In the genomic region with DNA sequence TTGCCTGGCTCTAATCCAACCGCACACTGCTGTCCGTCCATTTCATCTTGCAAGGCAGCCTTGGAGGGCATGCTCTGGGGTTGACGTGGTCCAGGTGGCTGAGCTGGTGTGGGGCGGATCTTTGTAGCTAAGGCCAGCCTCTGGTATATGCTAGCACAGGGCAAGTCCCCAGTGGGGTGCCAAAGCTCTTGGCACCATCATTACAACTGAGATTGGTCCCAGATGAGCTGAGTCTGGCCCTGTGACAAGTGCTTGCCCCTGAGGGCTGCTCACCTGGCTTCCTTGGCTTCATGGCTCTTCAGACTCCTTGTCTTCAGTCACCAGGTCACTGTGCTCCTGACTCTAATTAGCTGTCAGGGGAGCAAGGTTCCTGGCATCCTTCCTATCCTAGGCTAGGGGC, we compare ENCODE assay signal across 18 mouse cellular contexts.
DNase-seq lines count a peak whose midpoint lies in the region; ATAC-seq and TF ChIP-seq lines count a peak whose summit lies in the region.
"Had no signal": no experiment of that assay in that cellular context is flagged by ENCODE, and none has a peak within 500 bp of the region (broad histone marks: within the 10 kb centered on the region; RNA-seq: fewer than 3 reads in every experiment).

No protein-coding gene starts in this region.

- no peaks in the 10 kb centered on the region for H3K27me3 ChIP-seq in liver, adult 2 months (ENCODE audit: control insufficient read depth, insufficient read depth, low read length)
- H3K27me3 ChIP-seq in liver, embryonic 11.5 days (replicated peaks; ENCODE audit: control insufficient read depth, insufficient read depth, low read length): no peaks in the 10 kb centered on the region; the same call in 1 of the 2 replicates
- H3K27me3 ChIP-seq: embryonic facial prominence, embryonic 15.5 days; hindbrain, embryonic 15.5 days had no signal

- peak; percentile 71 for DNase-seq in adrenal gland, postnatal 10 days
- DNase-seq in adrenal gland, adult 18-20 months (ENCODE audit: low spot score in 2 of 2): no peak
- DNase-seq in cerebellum, postnatal 25 days: peak; percentile 31 to 47
- DNase-seq in cerebellum, adult 9-10 months: no peak
- DNase-seq in liver, adult 2 months (ENCODE audit: extremely low read depth, low read depth, low spot score): peak; percentile 79
- no peak for DNase-seq in liver, embryonic 11.5 days (ENCODE audit: low spot score)
- peak; percentile 15 for DNase-seq in adrenal gland, postnatal 25 days
- DNase-seq in ovary, postnatal 10 days (ENCODE audit: low spot score): no peak
- DNase-seq: embryo, embryonic 11 days; gastrocnemius, postnatal 36 days; heart, adult 11 months; heart, postnatal 36 days had no signal

- WGBS in liver, adult 2 months: 31% methylated on average over 4 of the region's 4 CpGs
- 87% methylated on average over 4 of the region's 4 CpGs for WGBS in liver, embryonic 11.5 days

- H3K4me2 ChIP-seq in liver, embryonic 11.5 days: no peak overlapping the region
- H3K4me2 ChIP-seq: embryonic facial prominence, embryonic 15.5 days; forebrain, embryonic 15.5 days; heart, embryonic 13.5 days; hindbrain, embryonic 15.5 days had no signal

- TF ChIP-seq POLR2A in liver, adult 2 months (IDR thresholded peaks at IDR 0.05; ENCODE audit: extremely low read depth, insufficient read depth, low read length): no peak

- no peaks in the 10 kb centered on the region for H3K9me3 ChIP-seq in liver, embryonic 11.5 days (ENCODE audit: control insufficient read depth, low read length)
- H3K9me3 ChIP-seq: embryonic facial prominence, embryonic 15.5 days; forebrain, embryonic 15.5 days; hindbrain, embryonic 15.5 days had no signal

- peaks cover 55% of the 10 kb centered on the region for H3K4me1 ChIP-seq in liver, adult 2 months (ENCODE audit: control insufficient read depth, insufficient read depth, low read length)
- peaks cover 3% of the 10 kb centered on the region; the same call in 1 of the 2 replicates for H3K4me1 ChIP-seq in liver, embryonic 11.5 days (replicated peaks; ENCODE audit: control insufficient read depth, insufficient read depth, low read length)

- peak overlapping the region; percentile 55 for H3K9ac ChIP-seq in liver, adult 2 months (ENCODE audit: low read depth, low read length)
- H3K9ac ChIP-seq in liver, embryonic 11.5 days (ENCODE audit: low read depth, low read length): no peak overlapping the region
- H3K9ac ChIP-seq: embryonic facial prominence, embryonic 15.5 days; forebrain, embryonic 15.5 days; heart, embryonic 13.5 days; hindbrain, embryonic 15.5 days had no signal

- no peak for TF ChIP-seq CTCF in liver, adult 2 months (IDR thresholded peaks at IDR 0.05; ENCODE audit: low read depth, low read length)

- no peaks in the 10 kb centered on the region for H3K36me3 ChIP-seq in liver, adult 2 months (ENCODE audit: control insufficient read depth, insufficient read depth, low read length)
- no peaks in the 10 kb centered on the region for H3K36me3 ChIP-seq in liver, embryonic 11.5 days (ENCODE audit: control insufficient read depth, insufficient read depth, low read length)
- H3K36me3 ChIP-seq: embryonic facial prominence, embryonic 15.5 days; forebrain, embryonic 15.5 days; heart, embryonic 13.5 days; hindbrain, embryonic 15.5 days had no signal

- peak overlapping the region; percentile 96 for H3K27ac ChIP-seq in liver, adult 2 months (replicated peaks; ENCODE audit: insufficient read depth, low read depth, low read length)
- H3K27ac ChIP-seq in liver, embryonic 11.5 days (ENCODE audit: low read depth, low read length): no peak overlapping the region
- H3K27ac ChIP-seq: embryonic facial prominence, embryonic 15.5 days; forebrain, embryonic 15.5 days; heart, embryonic 13.5 days; hindbrain, embryonic 15.5 days had no signal

- ATAC-seq in liver, embryonic 11.5 days (replicated peaks; ENCODE audit: low FRiP score): no peak
- ATAC-seq: forebrain, embryonic 15.5 days; intestine, embryonic 16.5 days had no signal

- H3K4me3 ChIP-seq in liver, adult 2 months (ENCODE audit: insufficient read depth, low read depth, low read length): no peak overlapping the region
- H3K4me3 ChIP-seq in liver, embryonic 11.5 days (ENCODE audit: low read depth, low read length): no peak overlapping the region
- H3K4me3 ChIP-seq: embryonic facial prominence, embryonic 15.5 days; erythroblast, embryonic 14.5 days; forebrain, embryonic 15.5 days; heart, embryonic 13.5 days; hindbrain, embryonic 15.5 days had no signal

- H3K79me2 ChIP-seq in liver, adult 2 months (ENCODE audit: control insufficient read depth, insufficient read depth, low read length): no peaks in the 10 kb centered on the region

Comparison
In these comparisons a context has a peak if more than half of its experiments do, and no peak if none do; other contexts are left out.
1. DNase-seq: peak in adrenal gland, postnatal 10 days (single experiment), cerebellum, postnatal 25 days (2 of 2), liver, adult 2 months (single experiment) and adrenal gland, postnatal 25 days (single experiment); none in adrenal gland, adult 18-20 months (0 of 2), cerebellum, adult 9-10 months (single experiment), liver, embryonic 11.5 days (single experiment) and ovary, postnatal 10 days (single experiment).